Mouse (Mus musculus): Measurements from ENCODE around the gene Gm49361. TPM values are rescaled to one million over a fixed set of nuclear protein-coding genes. Genes with fewer than 3 reads are reported as not detected.
"Not testable (repeated sequence)": the region's sequence is repeated elsewhere in the genome, so short reads cannot be mapped to it uniquely, and the experiment has no call there.

The Gm49361 gene
- polyA plus RNA-seq, 1 experiment, result not detected

GRCm38 (mm10) chr14:57658301-57658700 lies 87.6 kb downstream of the Gm49361 start:
- Histone ChIP-seq H3K27ac (ENCODE audit: control insufficient read depth, insufficient read depth, low read depth, low read length, poor library complexity) (no peak overlapping the region), H3K4me3 (replicated peaks; ENCODE audit: control insufficient read depth, low read depth, low read length) (no peak overlapping the region), H3K4me1 (ENCODE audit: control insufficient read depth, insufficient read depth, low read length) (no peaks in the 10 kb centered on the region)
- TF ChIP-seq POLR2A (IDR thresholded peaks at IDR 0.05; ENCODE audit: borderline replicate concordance, control insufficient read depth, low read depth, low read length) (no peak), CTCF (IDR thresholded peaks at IDR 0.05; ENCODE audit: control insufficient read depth, insufficient read depth, low read length) (peak; percentile 4; the same call in 1 of the 2 replicates)
- WGBS, result 92% methylated on average over 4 of the region's 4 CpGs

- no peak for TF ChIP-seq POLR2A (IDR thresholded peaks at IDR 0.05; ENCODE audit: borderline replicate concordance, control insufficient read depth, low read depth, low read length)
- no peak for TF ChIP-seq CTCF (IDR thresholded peaks at IDR 0.05; ENCODE audit: control insufficient read depth, insufficient read depth, low read length)
- Histone ChIP-seq H3K4me1 (ENCODE audit: control insufficient read depth, insufficient read depth, low read length) (no peaks in the 10 kb centered on the region), H3K4me3 (replicated peaks; ENCODE audit: control insufficient read depth, low read depth, low read length) (no peak overlapping the region), H3K27ac (ENCODE audit: control insufficient read depth, insufficient read depth, low read depth, low read length, poor library complexity) (no peak overlapping the region)
- 82% methylated on average over 2 of the region's 2 CpGs for WGBS
Observed at GRCm38 (mm10) chr14:57657500-57657899, 88.4 kb downstream of the Gm49361 start.

- WGBS, result 82% methylated on average over 3 of the region's 3 CpGs
- not testable (repeated sequence) for H3K4me1 ChIP-seq (ENCODE audit: control insufficient read depth, insufficient read depth, low read length); H3K27ac ChIP-seq (ENCODE audit: control insufficient read depth, insufficient read depth, low read depth, low read length, poor library complexity)
Observed at GRCm38 (mm10) chr14:57656519-57656918, 89.4 kb downstream of the Gm49361 start.

GRCm38 (mm10) chr14:57649501-57649900 lies 96.4 kb downstream of the Gm49361 start:
- TF ChIP-seq CTCF (IDR thresholded peaks at IDR 0.05; ENCODE audit: control insufficient read depth, insufficient read depth, low read length) (no peak), POLR2A (IDR thresholded peaks at IDR 0.05; ENCODE audit: borderline replicate concordance, control insufficient read depth, low read depth, low read length) (no peak)
- no peak overlapping the region for H3K27ac ChIP-seq (ENCODE audit: control insufficient read depth, insufficient read depth, low read depth, low read length, poor library complexity)
- no peak overlapping the region for H3K4me3 ChIP-seq (replicated peaks; ENCODE audit: control insufficient read depth, low read depth, low read length)
- H3K4me1 ChIP-seq (ENCODE audit: control insufficient read depth, insufficient read depth, low read length), result no peaks in the 10 kb centered on the region

More at GRCm38 (mm10) chr14:57656519-57656918, 89.4 kb downstream of the Gm49361 start:
- not testable (repeated sequence) for H3K4me3 ChIP-seq (replicated peaks; ENCODE audit: control insufficient read depth, low read depth, low read length)

- WGBS, result 78% methylated on average over 4 of the region's 4 CpGs
- TF ChIP-seq CTCF (IDR thresholded peaks at IDR 0.05; ENCODE audit: control insufficient read depth, insufficient read depth, low read length) (no peak), POLR2A (IDR thresholded peaks at IDR 0.05; ENCODE audit: borderline replicate concordance, control insufficient read depth, low read depth, low read length) (no peak)
- H3K4me3 ChIP-seq (replicated peaks; ENCODE audit: control insufficient read depth, low read depth, low read length), result no peak overlapping the region
- H3K27ac ChIP-seq (ENCODE audit: control insufficient read depth, insufficient read depth, low read depth, low read length, poor library complexity), result no peak overlapping the region
- H3K4me1 ChIP-seq (ENCODE audit: control insufficient read depth, insufficient read depth, low read length), result no peaks in the 10 kb centered on the region
Observed at GRCm38 (mm10) chr14:57646155-57646554, 99.7 kb downstream of the Gm49361 start.

GRCm38 (mm10) chr14:57639153-57639552 lies 106.8 kb downstream of the Gm49361 start:
- Histone ChIP-seq H3K4me1 (ENCODE audit: control insufficient read depth, insufficient read depth, low read length) (no peaks in the 10 kb centered on the region), H3K4me3 (replicated peaks; ENCODE audit: control insufficient read depth, low read depth, low read length) (no peak overlapping the region), H3K27ac (ENCODE audit: control insufficient read depth, insufficient read depth, low read depth, low read length, poor library complexity) (no peak overlapping the region)
- TF ChIP-seq POLR2A (IDR thresholded peaks at IDR 0.05; ENCODE audit: borderline replicate concordance, control insufficient read depth, low read depth, low read length) (no peak), CTCF (IDR thresholded peaks at IDR 0.05; ENCODE audit: control insufficient read depth, insufficient read depth, low read length) (no peak)
- 95% methylated on average over 3 of the region's 3 CpGs for WGBS

GRCm38 (mm10) chr14:57634141-57634540 lies 111.8 kb downstream of the Gm49361 start:
- no peak overlapping the region for H3K27ac ChIP-seq (ENCODE audit: control insufficient read depth, insufficient read depth, low read depth, low read length, poor library complexity)
- TF ChIP-seq CTCF (IDR thresholded peaks at IDR 0.05; ENCODE audit: control insufficient read depth, insufficient read depth, low read length) (no peak), POLR2A (IDR thresholded peaks at IDR 0.05; ENCODE audit: borderline replicate concordance, control insufficient read depth, low read depth, low read length) (no peak)
- H3K4me3 ChIP-seq (replicated peaks; ENCODE audit: control insufficient read depth, low read depth, low read length), result no peak overlapping the region
- 87% methylated on average over 5 of the region's 5 CpGs for WGBS
- no peaks in the 10 kb centered on the region for H3K4me1 ChIP-seq (ENCODE audit: control insufficient read depth, insufficient read depth, low read length)

GRCm38 (mm10) chr14:57629595-57629994 lies 116.3 kb downstream of the Gm49361 start:
- TF ChIP-seq CTCF (IDR thresholded peaks at IDR 0.05; ENCODE audit: control insufficient read depth, insufficient read depth, low read length) (no peak), POLR2A (IDR thresholded peaks at IDR 0.05; ENCODE audit: borderline replicate concordance, control insufficient read depth, low read depth, low read length) (no peak)
- H3K27ac ChIP-seq (ENCODE audit: control insufficient read depth, insufficient read depth, low read depth, low read length, poor library complexity), result no peak overlapping the region
- no peak overlapping the region for H3K4me3 ChIP-seq (replicated peaks; ENCODE audit: control insufficient read depth, low read depth, low read length)
- H3K4me1 ChIP-seq (ENCODE audit: control insufficient read depth, insufficient read depth, low read length), result no peaks in the 10 kb centered on the region
- WGBS, result 92% methylated on average over 4 of the region's 4 CpGs

GRCm38 (mm10) chr14:57622934-57623333 lies 123.0 kb downstream of the Gm49361 start:
- WGBS, result 71% methylated on average over 3 of the region's 3 CpGs
- no peak overlapping the region for H3K27ac ChIP-seq (ENCODE audit: control insufficient read depth, insufficient read depth, low read depth, low read length, poor library complexity)
- no peak for TF ChIP-seq POLR2A (IDR thresholded peaks at IDR 0.05; ENCODE audit: borderline replicate concordance, control insufficient read depth, low read depth, low read length)
- no peak for TF ChIP-seq CTCF (IDR thresholded peaks at IDR 0.05; ENCODE audit: control insufficient read depth, insufficient read depth, low read length)
- no peak overlapping the region for H3K4me3 ChIP-seq (replicated peaks; ENCODE audit: control insufficient read depth, low read depth, low read length)
- H3K4me1 ChIP-seq (ENCODE audit: control insufficient read depth, insufficient read depth, low read length), result no peaks in the 10 kb centered on the region; the same call in none of the 2 replicates
